Mouse (Mus musculus): ENCODE results near the gene Olfr569. TPM values are rescaled to one million over a fixed set of nuclear protein-coding genes. Genes with fewer than 3 reads are reported as not detected.

Gene Olfr569
- polyA plus RNA-seq, 1 experiment from 2014 or later, result not detected

DNA sequence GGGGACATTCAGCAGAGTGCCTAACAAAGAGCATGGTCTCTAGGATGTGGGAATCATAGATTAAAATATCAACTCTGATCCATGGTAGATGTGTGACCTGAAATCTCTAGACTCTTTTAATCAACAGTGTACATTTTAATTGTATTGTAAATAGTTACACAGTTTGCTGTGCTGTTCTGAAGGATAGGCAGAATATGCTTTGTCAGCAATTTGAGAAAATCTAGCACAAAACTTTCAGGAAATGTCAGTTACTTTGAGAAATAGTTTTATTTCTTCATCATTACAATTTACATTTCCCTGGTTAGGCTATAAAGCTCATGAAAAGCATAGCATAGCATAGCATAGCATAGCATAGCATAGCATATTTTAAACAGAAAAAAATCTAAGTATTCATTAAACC lies 34.9 kb downstream of the Olfr569 start:
- ATAC-seq (ENCODE audit: low FRiP score, low TSS enrichment), result no peak
- H3K9ac ChIP-seq (ENCODE audit: low read depth, low read length), result no peak overlapping the region
- H3K4me2 ChIP-seq (replicated peaks; ENCODE audit: low read depth, low read length), result no peak overlapping the region
- no peak overlapping the region for H3K4me3 ChIP-seq (ENCODE audit: low read length)
- H3K27me3 ChIP-seq (ENCODE audit: control insufficient read depth, insufficient read depth, low read length), result no peaks in the 10 kb centered on the region
- H3K27ac ChIP-seq (ENCODE audit: low read depth, low read length), result no peak overlapping the region
- H3K4me1 ChIP-seq (ENCODE audit: control insufficient read depth, insufficient read depth, low read length), result no peaks in the 10 kb centered on the region
- H3K36me3 ChIP-seq (ENCODE audit: control insufficient read depth, insufficient read depth, low read length), result no peaks in the 10 kb centered on the region
- no peaks in the 10 kb centered on the region for H3K9me3 ChIP-seq (ENCODE audit: control insufficient read depth, low read length)

Other genes with a start within 250 kb of the Olfr569 start
- gene Olfr555, start 232.1 kb downstream of the Olfr569 start, polyA plus RNA-seq (2014; fragmentation: Nextera tagmentation; extraction: Ambion mirVana), result not detected in 2 replicates
- not detected in 2 replicates for gene Olfr556, start 226.0 kb downstream of the Olfr569 start, polyA plus RNA-seq (2014; fragmentation: Nextera tagmentation; extraction: Ambion mirVana)
- 10.4 and 15.4 TPM in 2 replicates for gene Trim68, start 203.6 kb downstream of the Olfr569 start, polyA plus RNA-seq (2014; fragmentation: Nextera tagmentation; extraction: Ambion mirVana)
- not detected in 2 replicates for gene Olfr557, start 195.0 kb downstream of the Olfr569 start, polyA plus RNA-seq (2014; fragmentation: Nextera tagmentation; extraction: Ambion mirVana)
- 0.20 and 0.36 TPM in 2 replicates for gene Olfr558, start 188.7 kb downstream of the Olfr569 start, polyA plus RNA-seq (2014; fragmentation: Nextera tagmentation; extraction: Ambion mirVana)
- gene Olfr33, start 171.8 kb downstream of the Olfr569 start, polyA plus RNA-seq (2014; fragmentation: Nextera tagmentation; extraction: Ambion mirVana), result not detected in 2 replicates
- not detected in 2 replicates for gene Olfr559, start 163.4 kb downstream of the Olfr569 start, polyA plus RNA-seq (2014; fragmentation: Nextera tagmentation; extraction: Ambion mirVana)
- not detected in 2 replicates for gene Olfr560, start 131.5 kb downstream of the Olfr569 start, polyA plus RNA-seq (2014; fragmentation: Nextera tagmentation; extraction: Ambion mirVana)
- gene Olfr78, start 131.4 kb downstream of the Olfr569 start, polyA plus RNA-seq (2014; fragmentation: Nextera tagmentation; extraction: Ambion mirVana), result 0.22 and 0.27 TPM in 2 replicates
- gene Olfr561, start 119.7 kb downstream of the Olfr569 start, polyA plus RNA-seq (2014; fragmentation: Nextera tagmentation; extraction: Ambion mirVana), result not detected in 2 replicates
- not detected in 2 replicates for gene Olfr564, start 87.4 kb downstream of the Olfr569 start, polyA plus RNA-seq (2014; fragmentation: Nextera tagmentation; extraction: Ambion mirVana)
- gene Olfr566, start 32.1 kb downstream of the Olfr569 start, polyA plus RNA-seq (2014; fragmentation: Nextera tagmentation; extraction: Ambion mirVana), result not detected in 2 replicates
- gene Olfr568, start 13.8 kb downstream of the Olfr569 start, polyA plus RNA-seq (2014; fragmentation: Nextera tagmentation; extraction: Ambion mirVana), result not detected in 2 replicates
- not detected in 2 replicates for gene Olfr570, start 3.7 kb upstream of the Olfr569 start, polyA plus RNA-seq (2014; fragmentation: Nextera tagmentation; extraction: Ambion mirVana)
- gene Olfr571, start 26.7 kb upstream of the Olfr569 start, polyA plus RNA-seq (2014; fragmentation: Nextera tagmentation; extraction: Ambion mirVana), result not detected in 2 replicates
- not detected in 2 replicates for gene Olfr572, start 33.5 kb upstream of the Olfr569 start, polyA plus RNA-seq (2014; fragmentation: Nextera tagmentation; extraction: Ambion mirVana)
- not detected in 2 replicates for gene Olfr573-ps1, start 51.7 kb upstream of the Olfr569 start, polyA plus RNA-seq (2014; fragmentation: Nextera tagmentation; extraction: Ambion mirVana)
- not detected in 2 replicates for gene Olfr574, start 57.6 kb upstream of the Olfr569 start, polyA plus RNA-seq (2014; fragmentation: Nextera tagmentation; extraction: Ambion mirVana)
- not detected in 2 replicates for gene Olfr575, start 67.9 kb upstream of the Olfr569 start, polyA plus RNA-seq (2014; fragmentation: Nextera tagmentation; extraction: Ambion mirVana)
- gene Olfr576, start 71.8 kb upstream of the Olfr569 start, polyA plus RNA-seq (2014; fragmentation: Nextera tagmentation; extraction: Ambion mirVana), result not detected in 2 replicates
- not detected in 2 replicates for gene Olfr577, start 85.1 kb upstream of the Olfr569 start, polyA plus RNA-seq (2014; fragmentation: Nextera tagmentation; extraction: Ambion mirVana)
- gene Olfr578, start 98.4 kb upstream of the Olfr569 start, polyA plus RNA-seq (2014; fragmentation: Nextera tagmentation; extraction: Ambion mirVana), result not detected in 2 replicates
- not detected in 2 replicates for gene Olfr582, start 147.1 kb upstream of the Olfr569 start, polyA plus RNA-seq (2014; fragmentation: Nextera tagmentation; extraction: Ambion mirVana)
- not detected in 2 replicates for gene Olfr583, start 160.4 kb upstream of the Olfr569 start, polyA plus RNA-seq (2014; fragmentation: Nextera tagmentation; extraction: Ambion mirVana)
- gene Olfr584, start 191.0 kb upstream of the Olfr569 start, polyA plus RNA-seq (2014; fragmentation: Nextera tagmentation; extraction: Ambion mirVana), result not detected in 2 replicates
- gene Olfr585, start 206.8 kb upstream of the Olfr569 start, polyA plus RNA-seq (2014; fragmentation: Nextera tagmentation; extraction: Ambion mirVana), result not detected in 2 replicates
- not detected in 2 replicates for gene Olfr586, start 234.8 kb upstream of the Olfr569 start, polyA plus RNA-seq (2014; fragmentation: Nextera tagmentation; extraction: Ambion mirVana)
- not detected in 2 replicates for gene Olfr588-ps1, start 250.0 kb upstream of the Olfr569 start, polyA plus RNA-seq (2014; fragmentation: Nextera tagmentation; extraction: Ambion mirVana)

Measured in kidney, embryonic 14.5 days (tissue).